Mouse (Mus musculus): ENCODE data around the gene Rrp36. TPM values are rescaled to one million over a fixed set of nuclear protein-coding genes. Genes with fewer than 3 reads are reported as not detected.
A peak's percentile ranks its signal among the peaks of the same experiment; 100 is the strongest.

The Rrp36 gene
- total RNA-seq, 2 experiments from 2014 or later = 8.4 to 11.8 TPM

GRCm38 (mm10) chr17:46690665-46691064, 16.5 kb upstream of the Rrp36 start:
- DNase-seq (ENCODE audit: low spot score) = no peak

GRCm38 (mm10) chr17:46685913-46686312, 11.8 kb upstream of the Rrp36 start:
- DNase-seq (ENCODE audit: low spot score) = no peak

GRCm38 (mm10) chr17:46682654-46683389, 8.7 kb upstream of the Rrp36 start:
- DNase-seq (ENCODE audit: low spot score) = no peak

GRCm38 (mm10) chr17:46681466-46682118, 7.4 kb upstream of the Rrp36 start:
- DNase-seq (ENCODE audit: low spot score) = no peak

GRCm38 (mm10) chr17:46680760-46681373, 6.7 kb upstream of the Rrp36 start, which contains the start of gene Klhdc3:
TSS of gene Klhdc3 (minus strand) at chr17:46680914.
- peak; percentile 98 for DNase-seq (ENCODE audit: low spot score)

GRCm38 (mm10) chr17:46679843-46680759, 5.9 kb upstream of the Rrp36 start:
- peak; percentile 40 for DNase-seq (ENCODE audit: low spot score)

GRCm38 (mm10) chr17:46678911-46679310, 4.8 kb upstream of the Rrp36 start:
- DNase-seq (ENCODE audit: low spot score) = peak; percentile 69

GRCm38 (mm10) chr17:46678416-46678815, 4.3 kb upstream of the Rrp36 start, which contains the start of gene Mea1:
TSS of gene Mea1 (plus strand) at chr17:46678793.
- DNase-seq (ENCODE audit: low spot score) = peak; percentile 68

GRCm38 (mm10) chr17:46674530-46675283, 555 bp upstream of the Rrp36 start:
- no peak for DNase-seq (ENCODE audit: low spot score)

- no peak for DNase-seq (ENCODE audit: low spot score)
Observed at GRCm38 (mm10) chr17:46669911-46670310, 4.2 kb downstream of the Rrp36 start.

GRCm38 (mm10) chr17:46667712-46668111, 6.4 kb downstream of the Rrp36 start:
- peak; percentile 38 for DNase-seq (ENCODE audit: low spot score)

- peak; percentile 78 for DNase-seq (ENCODE audit: low spot score)
Observed at GRCm38 (mm10) chr17:46662730-46663129, 11.4 kb downstream of the Rrp36 start.

- DNase-seq (ENCODE audit: low spot score) = no peak
Observed at GRCm38 (mm10) chr17:46661981-46662380, 12.2 kb downstream of the Rrp36 start.

- no peak for DNase-seq (ENCODE audit: low spot score)
Observed at GRCm38 (mm10) chr17:46661351-46661750, 12.8 kb downstream of the Rrp36 start.

- no peak for DNase-seq (ENCODE audit: low spot score)
Observed at GRCm38 (mm10) chr17:46656054-46656453, 18.1 kb downstream of the Rrp36 start.

- DNase-seq (ENCODE audit: low spot score) = no peak
Observed at GRCm38 (mm10) chr17:46651755-46652547, 22.2 kb downstream of the Rrp36 start.

- no peak for DNase-seq (ENCODE audit: low spot score)
Observed at GRCm38 (mm10) chr17:46651292-46651691, 22.9 kb downstream of the Rrp36 start.

GRCm38 (mm10) chr17:46650232-46651031, 23.7 kb downstream of the Rrp36 start, which contains the start of gene Cul7:
TSS of gene Cul7 (plus strand) at chr17:46650337.
- DNase-seq (ENCODE audit: low spot score) = peak; percentile 87

GRCm38 (mm10) chr17:46649811-46650210, 24.3 kb downstream of the Rrp36 start:
- DNase-seq (ENCODE audit: low spot score) = no peak

All from gastrocnemius, adult 18-20 months (tissue).